Mouse (Mus musculus) G1E (cell line): ENCODE results near the gene Ptpn3.

ENCODE experiments used
- CTCF ChIP-seq: IDR thresholded peaks from 2 replicates; pipeline ENCODE4 v1.5.1; 2012; ENCODE audit warnings: low read depth, low read length, inconsistent platforms, mixed read lengths
- POLR2AphosphoS5 ChIP-seq: IDR thresholded peaks from 2 replicates; pipeline ENCODE4 v1.6.1; 2012; ENCODE audit warnings: low read depth, low read length, inconsistent platforms; ENCODE audit not compliant: insufficient replicate concordance

GRCm38 (mm10) chr4:57275116-57275743 is 26.4 kb downstream of the Ptpn3 start:
- no peak for TF ChIP-seq CTCF
- TF ChIP-seq POLR2AphosphoS5 = no peak
